Comparison of ENCODE assay signal across 2 mouse cellular contexts in the genomic region with DNA sequence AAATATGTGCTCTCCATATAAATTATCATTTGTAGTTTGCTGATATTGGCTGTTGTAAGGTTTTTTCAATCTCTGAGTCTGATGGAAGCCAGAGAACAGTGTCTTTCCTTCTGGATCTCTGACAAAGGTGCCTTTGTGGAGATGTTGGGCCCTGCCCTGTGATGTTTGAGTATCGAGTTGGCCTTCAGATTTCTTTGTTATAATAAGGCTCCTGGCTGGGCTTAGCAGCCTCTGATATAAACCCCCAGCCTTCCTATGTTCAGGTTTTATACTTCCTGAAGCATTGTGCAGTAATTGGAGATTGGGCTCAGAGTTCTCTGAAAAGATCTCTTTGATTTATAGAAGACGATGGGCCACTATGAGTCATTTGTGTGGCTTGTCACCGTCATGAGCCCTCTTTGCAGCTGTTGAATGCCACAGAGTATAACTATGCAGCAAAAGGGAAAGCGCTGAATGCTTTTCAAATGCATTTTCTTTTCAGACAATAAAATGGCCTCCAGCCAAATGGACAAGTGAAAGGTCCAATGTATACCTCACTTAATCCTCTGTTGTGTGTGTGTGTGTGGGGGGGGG.
TF ChIP-seq lines count a peak whose summit lies in the region.

No protein-coding gene starts in this region.

TF ChIP-seq in CH12.LX, 34 proteins besides CTCF, POLR2A, EP300 and RAD21 (continued from another document):
- TF ChIP-seq MEF2A (IDR thresholded peaks at IDR 0.05; ENCODE audit: borderline replicate concordance, low read depth, low read length): no peak
- TF ChIP-seq NELFE (IDR thresholded peaks at IDR 0.05; ENCODE audit: low read depth, low read length): no peak
- TF ChIP-seq MAX (IDR thresholded peaks at IDR 0.05; ENCODE audit: low read length): no peak
- TF ChIP-seq ZC3H11A (IDR thresholded peaks at IDR 0.05; ENCODE audit: low read depth, low read length): no peak
- peak; percentile 28; the same call in 1 of the 2 replicates for TF ChIP-seq IRF4 (IDR thresholded peaks at IDR 0.05; ENCODE audit: low read depth, low read length)

TF ChIP-seq in myocyte, 11 proteins besides CTCF, POLR2A, EP300 and RAD21 (continued from another document):
- TF ChIP-seq SRF (IDR thresholded peaks at IDR 0.05; ENCODE audit: control insufficient read depth, insufficient read length, low read depth) (no peak), E2F4 (IDR thresholded peaks at IDR 0.05; ENCODE audit: insufficient read depth) (no peak), TCF12 (IDR thresholded peaks at IDR 0.05; ENCODE audit: insufficient read depth, poor library complexity, severe bottlenecking) (peak; percentile 29)
